Mouse (Mus musculus): Measurements from ENCODE around the gene Nuak2. TPM values are rescaled to one million over a fixed set of nuclear protein-coding genes. Genes with fewer than 3 reads are reported as not detected.
"Not testable (repeated sequence)": the region's sequence is repeated elsewhere in the genome, so short reads cannot be mapped to it uniquely, and the experiment has no call there.

Nuak2 gene
- polyA plus RNA-seq, 1 experiment from 2014 or later: 1.2 TPM

DNA sequence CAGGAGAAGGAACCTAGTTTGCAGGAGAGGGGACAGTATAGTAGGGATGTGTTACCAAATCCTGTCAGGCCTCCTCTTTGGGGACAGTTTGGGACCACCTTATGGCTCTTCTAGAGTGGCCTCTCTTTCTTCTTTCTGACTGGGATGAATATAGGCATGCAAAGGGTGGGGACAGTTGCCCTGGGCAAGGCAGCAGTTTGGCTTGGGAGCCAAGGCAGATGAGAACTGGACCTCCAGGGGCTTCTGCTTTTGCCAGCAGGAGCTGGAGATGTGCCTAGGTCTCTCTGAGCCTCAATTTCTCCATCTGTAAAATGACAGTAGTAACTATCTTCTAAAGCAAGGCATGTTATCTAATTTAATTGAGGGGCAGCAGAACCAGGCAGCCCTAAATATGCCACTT, 31.0 kb downstream of the Nuak2 start:
- H3K9me3 ChIP-seq (ENCODE audit: control insufficient read depth, low read length): no peaks in the 10 kb centered on the region
- H3K27me3 ChIP-seq (replicated peaks; ENCODE audit: control insufficient read depth, insufficient read depth, low read length): no peaks in the 10 kb centered on the region
- no peaks in the 10 kb centered on the region for H3K36me3 ChIP-seq (ENCODE audit: control insufficient read depth, insufficient read depth, low read length)
- H3K4me2 ChIP-seq: no peak overlapping the region
- H3K4me1 ChIP-seq (replicated peaks; ENCODE audit: control insufficient read depth, insufficient read depth, low read length): peaks cover 7% of the 10 kb centered on the region; the same call in 1 of the 2 replicates
- H3K9ac ChIP-seq (ENCODE audit: low read depth, low read length): no peak overlapping the region
- no peak overlapping the region for H3K27ac ChIP-seq (ENCODE audit: low read depth, low read length)
- no peak for DNase-seq (ENCODE audit: low spot score)
- no peak for ATAC-seq (replicated peaks; ENCODE audit: low FRiP score)
- no peak overlapping the region for H3K4me3 ChIP-seq (ENCODE audit: low read depth, low read length)

DNA sequence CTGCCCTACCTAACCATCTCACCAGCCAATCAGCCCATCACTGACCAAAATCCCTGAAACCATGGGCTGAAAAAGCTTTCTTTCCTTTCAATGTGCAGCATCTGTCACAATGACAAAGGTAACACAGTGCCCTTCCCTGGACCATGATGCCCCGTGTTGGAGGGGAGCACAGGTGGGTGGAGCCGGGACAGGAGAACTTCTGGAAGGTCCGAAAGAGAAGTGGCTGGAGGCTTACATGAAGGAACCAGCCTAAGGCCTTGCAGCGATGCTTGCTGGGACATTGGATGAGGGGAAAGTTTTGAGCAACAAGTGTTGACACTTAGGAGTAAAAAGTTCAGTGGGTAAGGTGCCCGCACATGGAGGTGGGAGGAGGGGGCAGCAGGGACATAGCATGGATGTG, 32.5 kb downstream of the Nuak2 start:
- WGBS: 79% methylated on average over 5 of the region's 5 CpGs
- ATAC-seq (replicated peaks; ENCODE audit: low FRiP score) (no peak), DNase-seq (ENCODE audit: low spot score) (no peak)
- no peak overlapping the region for H3K9ac ChIP-seq (ENCODE audit: low read depth, low read length)
- no peaks in the 10 kb centered on the region; the same call in 1 of the 2 replicates for H3K4me1 ChIP-seq (replicated peaks; ENCODE audit: control insufficient read depth, insufficient read depth, low read length)
- no peaks in the 10 kb centered on the region for H3K36me3 ChIP-seq (ENCODE audit: control insufficient read depth, insufficient read depth, low read length)
- no peak overlapping the region for H3K27ac ChIP-seq (ENCODE audit: low read depth, low read length)
- no peak overlapping the region for H3K4me3 ChIP-seq (ENCODE audit: low read depth, low read length)
- no peaks in the 10 kb centered on the region for H3K9me3 ChIP-seq (ENCODE audit: control insufficient read depth, low read length)
- no peaks in the 10 kb centered on the region for H3K27me3 ChIP-seq (replicated peaks; ENCODE audit: control insufficient read depth, insufficient read depth, low read length)
- H3K4me2 ChIP-seq: no peak overlapping the region

- not testable (repeated sequence) for H3K9me3 ChIP-seq (ENCODE audit: control insufficient read depth, low read length); H3K4me1 ChIP-seq (replicated peaks; ENCODE audit: control insufficient read depth, insufficient read depth, low read length); ATAC-seq (replicated peaks; ENCODE audit: low FRiP score); H3K27me3 ChIP-seq (replicated peaks; ENCODE audit: control insufficient read depth, insufficient read depth, low read length); H3K36me3 ChIP-seq (ENCODE audit: control insufficient read depth, insufficient read depth, low read length); H3K27ac ChIP-seq (ENCODE audit: low read depth, low read length); H3K9ac ChIP-seq (ENCODE audit: low read depth, low read length); H3K4me2 ChIP-seq; H3K4me3 ChIP-seq (ENCODE audit: low read depth, low read length); DNase-seq (ENCODE audit: low spot score)
These were observed 33.1 kb downstream of the Nuak2 start for GRCm38 (mm10) chr1:132349049-132349448.

- H3K9me3 ChIP-seq (ENCODE audit: control insufficient read depth, low read length); DNase-seq (ENCODE audit: low spot score); H3K4me1 ChIP-seq (replicated peaks; ENCODE audit: control insufficient read depth, insufficient read depth, low read length); H3K36me3 ChIP-seq (ENCODE audit: control insufficient read depth, insufficient read depth, low read length); H3K9ac ChIP-seq (ENCODE audit: low read depth, low read length); H3K27me3 ChIP-seq (replicated peaks; ENCODE audit: control insufficient read depth, insufficient read depth, low read length); H3K27ac ChIP-seq (ENCODE audit: low read depth, low read length); H3K4me3 ChIP-seq (ENCODE audit: low read depth, low read length); ATAC-seq (replicated peaks; ENCODE audit: low FRiP score); H3K4me2 ChIP-seq: not testable (repeated sequence)
- WGBS: 93% methylated on average over 3 of the region's 3 CpGs
These were observed 33.7 kb downstream of the Nuak2 start for GRCm38 (mm10) chr1:132349601-132350000.

- Histone ChIP-seq H3K36me3 (ENCODE audit: control insufficient read depth, insufficient read depth, low read length) (no peaks in the 10 kb centered on the region), H3K27ac (ENCODE audit: low read depth, low read length) (no peak overlapping the region), H3K9ac (ENCODE audit: low read depth, low read length) (no peak overlapping the region), H3K9me3 (ENCODE audit: control insufficient read depth, low read length) (no peaks in the 10 kb centered on the region), H3K27me3 (replicated peaks; ENCODE audit: control insufficient read depth, insufficient read depth, low read length) (no peaks in the 10 kb centered on the region), H3K4me3 (ENCODE audit: low read depth, low read length) (no peak overlapping the region), H3K4me1 (replicated peaks; ENCODE audit: control insufficient read depth, insufficient read depth, low read length) (peaks cover 2% of the 10 kb centered on the region; the same call in 1 of the 2 replicates), H3K4me2 (no peak overlapping the region)
- no peak for DNase-seq (ENCODE audit: low spot score)
- WGBS: 87% methylated on average over 4 of the region's 4 CpGs
- ATAC-seq (replicated peaks; ENCODE audit: low FRiP score): no peak
These were observed 35.1 kb downstream of the Nuak2 start for GRCm38 (mm10) chr1:132351058-132351457.

- DNase-seq (ENCODE audit: low spot score) (no peak), ATAC-seq (replicated peaks; ENCODE audit: low FRiP score) (no peak)
- Histone ChIP-seq H3K9me3 (ENCODE audit: control insufficient read depth, low read length) (no peaks in the 10 kb centered on the region), H3K4me3 (ENCODE audit: low read depth, low read length) (no peak overlapping the region), H3K9ac (ENCODE audit: low read depth, low read length) (no peak overlapping the region), H3K36me3 (ENCODE audit: control insufficient read depth, insufficient read depth, low read length) (peaks cover 4% of the 10 kb centered on the region; the same call in 1 of the 2 replicates), H3K4me1 (replicated peaks; ENCODE audit: control insufficient read depth, insufficient read depth, low read length) (peaks cover 4% of the 10 kb centered on the region; the same call in 1 of the 2 replicates), H3K4me2 (no peak overlapping the region), H3K27me3 (replicated peaks; ENCODE audit: control insufficient read depth, insufficient read depth, low read length) (no peaks in the 10 kb centered on the region), H3K27ac (ENCODE audit: low read depth, low read length) (no peak overlapping the region)
- WGBS: 72% methylated on average over 5 of the region's 5 CpGs
These were observed 37.5 kb downstream of the Nuak2 start for GRCm38 (mm10) chr1:132353389-132353788.

GRCm38 (mm10) chr1:132354234-132354633, 38.3 kb downstream of the Nuak2 start:
- peaks cover 8% of the 10 kb centered on the region; the same call in 1 of the 2 replicates for H3K36me3 ChIP-seq (ENCODE audit: control insufficient read depth, insufficient read depth, low read length)
- no peak overlapping the region for H3K9ac ChIP-seq (ENCODE audit: low read depth, low read length)
- no peak overlapping the region for H3K4me2 ChIP-seq
- H3K27ac ChIP-seq (ENCODE audit: low read depth, low read length): no peak overlapping the region
- ATAC-seq (replicated peaks; ENCODE audit: low FRiP score) (no peak), DNase-seq (ENCODE audit: low spot score) (no peak)
- peaks cover 8% of the 10 kb centered on the region for H3K4me1 ChIP-seq (replicated peaks; ENCODE audit: control insufficient read depth, insufficient read depth, low read length)
- 79% methylated on average over 9 of the region's 9 CpGs for WGBS
- no peaks in the 10 kb centered on the region for H3K27me3 ChIP-seq (replicated peaks; ENCODE audit: control insufficient read depth, insufficient read depth, low read length)
- H3K9me3 ChIP-seq (ENCODE audit: control insufficient read depth, low read length): no peaks in the 10 kb centered on the region
- no peak overlapping the region for H3K4me3 ChIP-seq (ENCODE audit: low read depth, low read length)

- Histone ChIP-seq H3K4me3 (ENCODE audit: low read depth, low read length) (no peak overlapping the region), H3K4me2 (no peak overlapping the region), H3K27ac (ENCODE audit: low read depth, low read length) (no peak overlapping the region), H3K36me3 (ENCODE audit: control insufficient read depth, insufficient read depth, low read length) (peaks cover 14% of the 10 kb centered on the region), H3K9me3 (ENCODE audit: control insufficient read depth, low read length) (no peaks in the 10 kb centered on the region), H3K9ac (ENCODE audit: low read depth, low read length) (no peak overlapping the region), H3K27me3 (replicated peaks; ENCODE audit: control insufficient read depth, insufficient read depth, low read length) (no peaks in the 10 kb centered on the region), H3K4me1 (replicated peaks; ENCODE audit: control insufficient read depth, insufficient read depth, low read length) (peaks cover 8% of the 10 kb centered on the region)
- 74% methylated on average over 6 of the region's 6 CpGs for WGBS
- ATAC-seq (replicated peaks; ENCODE audit: low FRiP score): no peak
- no peak for DNase-seq (ENCODE audit: low spot score)
These were observed 39.3 kb downstream of the Nuak2 start for GRCm38 (mm10) chr1:132355162-132355601.

GRCm38 (mm10) chr1:132355841-132356242, 39.9 kb downstream of the Nuak2 start:
- H3K4me1 ChIP-seq (replicated peaks; ENCODE audit: control insufficient read depth, insufficient read depth, low read length): peaks cover 8% of the 10 kb centered on the region
- no peaks in the 10 kb centered on the region for H3K27me3 ChIP-seq (replicated peaks; ENCODE audit: control insufficient read depth, insufficient read depth, low read length)
- peak; percentile 30 for ATAC-seq (replicated peaks; ENCODE audit: low FRiP score)
- H3K27ac ChIP-seq (ENCODE audit: low read depth, low read length): no peak overlapping the region
- H3K4me2 ChIP-seq: no peak overlapping the region
- peak; percentile 76 for DNase-seq (ENCODE audit: low spot score)
- WGBS: 0% methylated on average over 3 of the region's 3 CpGs
- H3K36me3 ChIP-seq (ENCODE audit: control insufficient read depth, insufficient read depth, low read length): peaks cover 20% of the 10 kb centered on the region
- no peaks in the 10 kb centered on the region for H3K9me3 ChIP-seq (ENCODE audit: control insufficient read depth, low read length)
- H3K9ac ChIP-seq (ENCODE audit: low read depth, low read length): no peak overlapping the region
- no peak overlapping the region for H3K4me3 ChIP-seq (ENCODE audit: low read depth, low read length)
